Mouse (Mus musculus) liver, postnatal 0 days (tissue): ENCODE measurements at regions not wholly inside any gene's neighbourhood (a gene's known extent, or its start where the extent isn't known, plus 50 kb on each side); places are given as distances from the start of the nearest gene placed in this dataset.

ENCODE experiments used
- ATAC-seq: fragments of 200-750 bp; cut with Nextera tagmentation; 2 replicates; pipeline ENCODE4 v1.8.0; 2017; ENCODE audit warnings: mild to moderate bottlenecking, moderate library complexity
- DNase-seq: peaks from one replicate; pipeline ENCODE4 v3.0.0-alpha.2; 2016
- H3K27ac ChIP-seq: fragments of 300-500 bp; sonication (generic); 2 replicates; pipeline ENCODE4 v1.5.1; 2014; ENCODE audit warnings: antibody characterized with exemption, moderate library complexity, mild to moderate bottlenecking, low read depth
- H3K27me3 ChIP-seq: fragments of 300-500 bp; sonication (generic); 2 replicates; pipeline ENCODE4 v1.6.1; 2014; ENCODE audit warnings: low read length, control low read depth, mixed read lengths; ENCODE audit not compliant: insufficient read depth
- H3K36me3 ChIP-seq: fragments of 300-500 bp; sonication (generic); replicated peaks from 2 replicates; pipeline ENCODE4 v1.6.1; 2014; ENCODE audit warnings: mild to moderate bottlenecking, control low read depth, low read length, moderate library complexity, mixed read lengths; ENCODE audit not compliant: insufficient read depth
- H3K4me1 ChIP-seq: fragments of 300-500 bp; sonication (generic); 2 replicates; pipeline ENCODE4 v1.6.1; 2014; ENCODE audit warnings: antibody characterized with exemption, mild to moderate bottlenecking, control low read depth; ENCODE audit not compliant: insufficient read depth
- H3K4me2 ChIP-seq: fragments of 300-500 bp; sonication (generic); 2 replicates; pipeline ENCODE4 v1.6.1; 2014; ENCODE audit warnings: low read depth, mild to moderate bottlenecking, low read length, moderate library complexity, mixed read lengths
- H3K4me3 ChIP-seq: fragments of 300-500 bp; sonication (generic); 2 replicates; pipeline ENCODE4 v1.5.1; 2014; ENCODE audit warnings: low read depth, low read length
- H3K9ac ChIP-seq: fragments of 300-500 bp; sonication (generic); replicated peaks from 2 replicates; pipeline ENCODE4 v1.6.1; 2014; ENCODE audit warnings: mild to moderate bottlenecking, moderate library complexity
- H3K9me3 ChIP-seq: fragments of 300-500 bp; sonication (generic); 2 replicates; pipeline ENCODE4 v1.6.1; 2016; ENCODE audit warnings: mild to moderate bottlenecking, control low read depth, low read length, mixed read lengths
- CTCF ChIP-seq: sonication (generic); IDR thresholded peaks from 2 replicates; pipeline ENCODE4 v1.5.1; 2016; ENCODE audit warnings: antibody characterized with exemption, low read depth
- EP300 ChIP-seq: IDR thresholded peaks from 2 replicates; pipeline ENCODE4 v1.6.1; 2016; ENCODE audit warnings: antibody characterized with exemption, low read depth, mild to moderate bottlenecking
- WGBS: fragments of 180-500 bp; shearing (Covaris S2); extraction: QIAGEN DNeasy Blood & Tissue Kit; methylation state at CpG from one replicate; pipeline ENCODE4 v1.1.7; 2014; ENCODE audit not compliant: insufficient replicate concordance; 5-methylcytosine and 5-hydroxymethylcytosine counted together

GRCm38 (mm10) chr8:12477449-12478401 lies 82.6 kb downstream of the Sox1 start:
- Histone ChIP-seq H3K4me1 (no peaks in the 10 kb centered on the region), H3K27me3 (peaks cover 43% of the 10 kb centered on the region), H3K9me3 (no peaks in the 10 kb centered on the region), H3K36me3 (no peaks in the 10 kb centered on the region), H3K4me3 (no peak overlapping the region), H3K9ac (no peak overlapping the region), H3K27ac (no peak overlapping the region), H3K4me2 (no peak overlapping the region)
- DNase-seq (no peak), ATAC-seq (no peak)
- WGBS, result 12% methylated on average over 39 of the region's 39 CpGs
- no peak for TF ChIP-seq EP300
- no peak for TF ChIP-seq CTCF

- 71% methylated on average over 14 of the region's 14 CpGs for WGBS
- H3K4me3 ChIP-seq, result no peak overlapping the region
- no peak overlapping the region for H3K27ac ChIP-seq
- H3K36me3 ChIP-seq, result no peaks in the 10 kb centered on the region
- peaks cover 33% of the 10 kb centered on the region for H3K27me3 ChIP-seq
- no peaks in the 10 kb centered on the region for H3K9me3 ChIP-seq
- no peak overlapping the region for H3K4me2 ChIP-seq
- DNase-seq (no peak), ATAC-seq (no peak)
- TF ChIP-seq CTCF, result no peak
- no peak for TF ChIP-seq EP300
- H3K9ac ChIP-seq, result no peak overlapping the region
- H3K4me1 ChIP-seq, result no peaks in the 10 kb centered on the region
Measured at GRCm38 (mm10) chr8:12481918-12482317, 86.8 kb downstream of the Sox1 start.

GRCm38 (mm10) chr8:12483551-12483950 lies 88.5 kb downstream of the Sox1 start:
- H3K27me3 ChIP-seq, result peaks cover 17% of the 10 kb centered on the region; the same call in 1 of the 2 replicates
- DNase-seq, result no peak
- 77% methylated on average over 3 of the region's 3 CpGs for WGBS

GRCm38 (mm10) chr8:12485326-12485725 lies 87.5 kb upstream of the Spaca7 start:
- no peak for DNase-seq
- no peak overlapping the region for H3K27ac ChIP-seq
- WGBS, result 67% methylated on average over 7 of the region's 7 CpGs
- ATAC-seq, result no peak
- TF ChIP-seq EP300 (no peak), CTCF (no peak)
- no peaks in the 10 kb centered on the region for H3K36me3 ChIP-seq
- H3K9me3 ChIP-seq, result no peaks in the 10 kb centered on the region
- H3K4me1 ChIP-seq, result no peaks in the 10 kb centered on the region
- H3K4me3 ChIP-seq, result no peak overlapping the region
- no peak overlapping the region for H3K9ac ChIP-seq
- H3K27me3 ChIP-seq, result 0 out of 2 replicates have a peak, but pooled peaks cover under 1% of the 10 kb centered on the region
- no peak overlapping the region for H3K4me2 ChIP-seq

More at GRCm38 (mm10) chr8:12483551-12483950, 88.5 kb downstream of the Sox1 start:
- TF ChIP-seq CTCF (no peak), EP300 (no peak)
- ATAC-seq, result no peak
- no peak overlapping the region for H3K4me3 ChIP-seq
- no peaks in the 10 kb centered on the region for H3K4me1 ChIP-seq
- H3K9ac ChIP-seq, result no peak overlapping the region
- no peak overlapping the region for H3K27ac ChIP-seq
- no peak overlapping the region for H3K4me2 ChIP-seq
- no peaks in the 10 kb centered on the region for H3K9me3 ChIP-seq
- no peaks in the 10 kb centered on the region for H3K36me3 ChIP-seq

- WGBS, result 67% methylated on average over 22 of the region's 22 CpGs
- no peaks in the 10 kb centered on the region for H3K9me3 ChIP-seq
- H3K36me3 ChIP-seq, result no peaks in the 10 kb centered on the region
- H3K4me2 ChIP-seq, result no peak overlapping the region
- no peak for TF ChIP-seq EP300
- no peak for TF ChIP-seq CTCF
- no peaks in the 10 kb centered on the region for H3K4me1 ChIP-seq
- no peak overlapping the region for H3K9ac ChIP-seq
- DNase-seq, result no peak
- H3K27me3 ChIP-seq, result no peaks in the 10 kb centered on the region
- H3K27ac ChIP-seq, result no peak overlapping the region
- ATAC-seq, result no peak
- H3K4me3 ChIP-seq, result no peak overlapping the region
Measured at GRCm38 (mm10) chr8:12486331-12487061, 86.3 kb upstream of the Spaca7 start.

- no peak for TF ChIP-seq EP300
- TF ChIP-seq CTCF, result no peak
- H3K4me2 ChIP-seq, result no peak overlapping the region
- WGBS, result 50% methylated on average over 11 of the region's 11 CpGs
Measured at GRCm38 (mm10) chr8:12487201-12487600, 85.6 kb upstream of the Spaca7 start.

More at GRCm38 (mm10) chr8:12487201-12487600, 85.6 kb upstream of the Spaca7 start:
- ATAC-seq (no peak), DNase-seq (no peak)
- Histone ChIP-seq H3K4me1 (no peaks in the 10 kb centered on the region), H3K9ac (no peak overlapping the region), H3K27ac (no peak overlapping the region), H3K27me3 (no peaks in the 10 kb centered on the region), H3K36me3 (no peaks in the 10 kb centered on the region), H3K9me3 (no peaks in the 10 kb centered on the region), H3K4me3 (no peak overlapping the region)
